Mouse (Mus musculus) layer of hippocampus, postnatal 36 days (tissue): ENCODE measurements at regions not wholly inside any gene's neighbourhood (a gene's known extent, or its start where the extent isn't known, plus 50 kb on each side); places are given as distances from the start of the nearest gene placed in this dataset.
A peak's percentile ranks its signal among the peaks of the same experiment; 100 is the strongest.

Source experiments
- DNase-seq, 2 experiments: peaks; one replicate each; pipeline ENCODE4 v3.0.0; 2022

DNA sequence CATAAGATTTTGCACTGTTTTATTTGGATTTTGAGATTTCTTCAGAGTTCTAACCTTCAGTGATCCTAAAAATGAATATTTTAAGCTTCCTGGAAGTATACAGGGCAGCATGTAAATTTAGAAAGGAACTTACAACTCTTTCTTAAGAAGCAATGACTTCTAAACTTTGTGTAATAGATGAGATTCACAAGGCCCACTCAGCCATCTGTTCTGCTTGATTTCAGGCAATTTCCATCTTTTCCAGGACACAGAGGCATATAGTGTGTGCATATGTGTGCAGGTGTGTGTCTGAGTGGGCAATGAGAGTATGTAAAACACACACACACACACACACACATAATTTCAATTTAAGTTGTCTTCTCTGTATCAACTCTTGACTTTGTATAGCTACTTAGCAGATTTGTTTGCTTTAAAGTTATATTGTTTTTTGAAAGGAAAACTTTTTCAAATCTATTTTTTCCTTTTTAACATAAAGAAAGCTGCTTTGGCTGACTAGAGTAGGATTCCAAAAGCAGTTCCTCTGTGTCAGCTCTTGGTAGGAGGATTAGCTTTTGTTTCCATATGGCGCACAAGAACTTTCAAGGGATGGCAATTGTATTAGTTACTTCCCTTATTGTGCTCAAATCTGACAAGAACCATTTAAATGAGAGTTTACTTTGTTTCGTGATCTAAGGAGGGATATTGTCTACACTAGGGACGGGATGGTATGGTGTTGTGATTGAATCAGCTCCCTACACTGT is 387.6 kb downstream of the D3Ertd751e start:
- DNase-seq = no peak

DNA sequence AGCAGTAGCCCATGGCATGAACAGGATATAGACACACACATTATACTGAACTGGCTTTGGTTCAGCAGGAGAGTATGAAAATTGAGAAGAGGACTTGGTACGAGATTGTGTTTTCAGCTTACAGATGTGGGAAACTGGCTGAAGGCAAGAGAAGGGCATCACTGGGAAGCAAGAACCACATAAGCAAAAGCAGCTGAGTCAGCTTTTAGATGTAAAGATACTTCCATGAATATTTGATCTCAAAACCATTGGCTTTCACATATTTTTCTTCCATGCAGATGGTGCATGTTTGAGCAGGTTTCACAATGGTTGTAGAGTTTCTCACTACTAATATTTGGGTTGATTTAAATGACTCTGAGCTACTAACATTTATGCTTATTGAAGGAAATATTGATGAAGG is 389.9 kb downstream of the D3Ertd751e start:
- no peak for DNase-seq

DNA sequence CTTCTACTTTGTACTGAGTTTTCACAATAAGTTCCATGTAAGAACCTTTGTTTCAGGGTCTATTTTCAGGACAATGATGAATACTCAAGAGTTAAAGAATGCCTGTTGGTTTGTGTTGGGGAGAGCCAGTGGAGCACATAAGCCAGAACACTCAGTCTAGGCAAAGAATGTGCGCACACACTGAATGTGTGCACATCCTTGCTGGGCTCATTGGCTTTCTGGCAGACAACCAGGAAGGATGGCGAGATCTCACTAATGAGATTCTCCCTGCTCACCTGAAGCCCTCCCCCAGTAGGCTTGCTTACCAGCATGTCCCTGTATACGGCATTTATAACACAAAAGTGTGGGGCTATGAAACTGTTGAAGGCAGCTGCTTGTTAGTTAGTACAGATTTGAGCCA is 411.0 kb downstream of the D3Ertd751e start:
- DNase-seq = no peak

DNA sequence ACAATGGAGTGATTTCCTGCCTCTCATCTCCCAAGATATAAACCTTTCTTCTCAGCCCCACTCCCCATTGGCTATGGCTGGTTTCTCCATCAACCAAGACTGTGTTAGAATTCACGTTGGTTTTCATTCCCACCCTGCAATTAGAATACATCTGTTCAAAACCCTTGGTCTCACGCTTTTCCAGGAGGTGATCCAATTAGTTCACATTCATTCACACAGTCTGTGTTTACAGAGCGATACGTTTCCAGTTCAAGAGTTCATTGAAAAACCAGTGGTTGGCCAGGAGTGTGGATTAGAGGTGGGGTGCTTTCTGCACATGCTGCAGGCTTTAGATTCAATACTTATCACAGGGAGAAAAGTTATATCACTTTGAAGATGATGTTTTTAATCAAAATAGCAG is 412.5 kb downstream of the D3Ertd751e start:
- DNase-seq = no peak

DNA sequence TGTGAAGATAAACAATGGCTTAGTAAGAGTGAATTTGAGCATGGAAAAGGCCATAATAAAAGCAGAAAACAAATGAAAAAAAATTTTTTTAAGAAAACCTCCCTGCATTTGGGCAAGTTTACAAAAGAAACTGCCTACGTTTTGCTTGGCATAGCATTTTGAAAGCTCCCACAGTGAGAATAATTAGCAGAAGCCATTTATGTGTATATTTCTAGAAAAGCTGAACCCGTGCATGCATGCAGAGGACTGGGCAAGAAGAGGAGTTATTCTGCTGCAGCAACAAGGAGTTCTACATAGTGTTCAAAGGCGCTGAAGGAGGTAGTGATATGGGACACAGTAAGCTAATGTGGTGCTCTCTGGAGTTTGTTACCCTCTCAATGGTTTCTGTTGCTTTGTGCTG is 421.3 kb downstream of the D3Ertd751e start:
- no peak for DNase-seq

DNA sequence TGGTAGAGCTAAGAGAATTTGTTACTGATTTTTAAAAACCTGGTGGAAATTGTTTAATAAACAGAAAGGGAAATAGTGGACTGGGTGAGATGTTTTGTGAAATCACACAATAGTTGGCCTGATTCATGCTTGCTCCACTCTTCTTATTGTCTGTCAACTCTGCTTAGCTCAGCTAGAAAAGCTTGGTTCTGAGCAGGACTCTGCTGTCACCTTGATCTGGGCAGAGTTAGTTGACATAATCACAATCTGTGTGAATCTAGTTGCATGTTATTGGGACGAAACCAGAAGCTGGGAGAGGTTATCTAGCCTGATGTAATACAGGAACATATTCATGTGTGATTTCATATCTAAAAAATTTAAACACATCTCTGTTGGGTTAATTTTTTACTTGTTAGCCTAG is 456.8 kb downstream of the D3Ertd751e start:
- no peak for DNase-seq

DNA sequence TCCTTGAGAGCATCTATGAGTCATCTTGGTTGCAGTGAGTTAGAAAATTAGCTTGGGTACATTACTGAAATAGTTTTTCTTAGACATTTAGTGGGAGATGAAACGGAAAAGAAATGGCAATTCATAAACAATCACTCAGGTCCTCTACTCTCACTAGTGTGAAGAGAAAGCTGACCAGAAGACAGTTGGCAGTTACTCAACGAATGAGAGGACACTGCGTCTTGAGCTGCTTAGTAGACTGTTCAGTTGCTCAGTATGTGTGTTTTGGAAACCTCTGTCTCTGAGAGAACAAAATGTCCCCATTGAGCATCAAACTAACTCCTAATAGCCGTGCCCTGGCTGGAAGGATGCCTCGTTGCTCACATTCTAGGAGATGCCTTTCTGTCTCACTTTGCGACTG is 459.0 kb downstream of the D3Ertd751e start:
- no peak for DNase-seq

DNA sequence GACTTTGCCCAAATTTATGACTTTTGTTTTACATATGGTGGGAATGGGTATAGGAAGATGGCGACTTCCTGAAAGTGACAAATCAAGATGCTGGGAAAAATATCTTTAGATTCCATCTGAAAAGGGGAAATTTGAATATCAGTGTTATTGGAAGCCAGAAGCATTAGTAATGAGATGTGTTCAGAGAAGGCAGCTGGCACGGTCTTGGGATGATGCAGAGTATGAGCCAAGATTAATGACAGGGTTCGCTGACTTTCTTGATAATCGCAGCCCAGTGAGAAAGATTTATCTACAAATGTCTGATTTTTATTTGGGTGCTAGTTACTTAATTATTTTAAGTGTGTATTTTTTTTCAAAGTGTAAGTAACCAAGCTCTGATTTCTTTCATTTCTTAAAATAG is 463.2 kb downstream of the D3Ertd751e start:
- DNase-seq = no peak

DNA sequence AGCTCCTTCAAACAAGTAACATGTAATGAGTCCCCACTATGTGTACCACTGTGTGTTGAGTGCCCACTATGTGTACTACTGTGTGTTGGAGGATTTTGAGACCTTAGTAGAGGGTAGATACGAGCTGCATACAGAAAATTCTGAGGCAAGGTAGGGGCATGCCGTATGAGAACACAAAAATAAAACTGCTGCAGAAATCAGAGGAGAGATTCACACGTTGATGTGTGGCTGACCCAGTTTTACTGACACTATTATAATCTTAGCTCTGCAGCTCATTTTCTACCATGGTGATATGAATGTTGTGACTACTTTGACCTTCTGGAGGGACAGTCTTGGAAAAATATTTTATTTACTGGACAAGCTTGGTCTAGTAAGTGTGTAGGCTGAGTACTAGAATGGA is 469.0 kb downstream of the D3Ertd751e start:
- DNase-seq = no peak

DNA sequence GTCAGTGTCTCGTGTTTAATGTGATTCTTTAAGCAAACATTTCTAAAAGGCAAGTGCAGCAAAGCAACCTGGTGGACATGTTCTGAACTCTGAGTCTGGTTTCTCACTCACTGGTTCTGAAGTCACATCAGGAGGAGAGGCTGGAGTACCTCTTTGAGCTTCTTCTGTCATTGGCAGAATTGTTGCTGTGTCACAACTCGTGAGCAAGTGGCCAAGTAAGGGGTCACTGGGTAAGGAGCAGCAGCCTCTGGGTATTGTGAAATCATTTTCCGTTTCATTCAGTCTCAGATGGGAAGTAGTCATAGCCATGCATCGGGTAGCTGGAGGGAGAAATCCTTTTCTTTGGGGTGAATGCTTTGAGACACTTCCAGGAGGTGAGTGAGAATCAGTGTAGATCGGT is 470.0 kb downstream of the D3Ertd751e start:
- no peak for DNase-seq

DNA sequence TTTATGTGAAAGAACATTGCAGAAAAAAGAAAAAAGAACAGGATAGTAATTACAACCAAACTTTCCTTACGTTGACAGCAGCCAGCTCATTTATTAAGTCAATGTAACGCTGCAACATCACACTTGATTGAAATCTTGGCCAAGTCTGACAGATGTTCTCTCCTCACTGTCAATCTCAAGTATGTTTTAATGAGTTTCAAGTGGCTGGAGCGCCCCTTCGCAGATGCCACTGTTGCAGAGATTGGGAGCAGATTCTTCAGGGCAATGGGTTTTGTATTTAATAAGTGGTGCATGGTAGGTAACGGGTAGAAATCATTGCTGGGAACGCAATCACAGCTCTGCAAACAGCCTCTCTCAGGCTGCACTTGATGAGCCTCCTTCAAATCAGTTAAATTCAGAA is 470.8 kb downstream of the D3Ertd751e start:
- no peak for DNase-seq

DNA sequence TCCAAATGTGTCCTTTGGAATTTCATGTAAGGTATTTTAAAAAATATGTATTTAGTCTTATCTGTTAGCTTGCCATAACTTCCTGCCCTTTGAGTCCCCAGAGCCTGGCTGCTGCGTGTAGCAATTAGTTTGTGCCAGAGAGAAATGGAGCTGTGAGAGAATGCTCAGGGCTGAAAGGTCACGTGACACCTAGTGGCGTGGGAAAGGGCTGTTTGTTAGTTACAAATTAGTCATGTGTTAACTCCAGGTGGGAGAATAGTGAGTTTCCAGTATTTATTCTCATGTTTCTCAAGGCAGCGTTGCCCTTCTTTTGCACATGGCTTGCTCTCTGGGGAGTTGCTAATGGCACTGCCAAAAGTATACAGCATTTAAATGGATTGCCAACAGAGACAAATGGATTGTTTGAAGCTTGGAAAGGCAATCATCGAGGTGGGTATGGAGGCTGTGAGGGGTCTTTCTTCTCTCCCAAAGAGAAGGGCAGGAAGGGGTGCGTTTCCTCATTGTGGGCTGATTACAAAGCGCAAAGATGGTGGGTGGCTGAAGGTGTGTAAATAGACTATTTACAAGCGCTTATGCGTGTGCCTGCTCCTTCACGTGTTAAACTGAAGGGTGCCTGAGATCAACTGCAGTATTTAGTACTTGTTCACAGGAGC is 472.3 kb downstream of the D3Ertd751e start:
- DNase-seq = no peak

DNA sequence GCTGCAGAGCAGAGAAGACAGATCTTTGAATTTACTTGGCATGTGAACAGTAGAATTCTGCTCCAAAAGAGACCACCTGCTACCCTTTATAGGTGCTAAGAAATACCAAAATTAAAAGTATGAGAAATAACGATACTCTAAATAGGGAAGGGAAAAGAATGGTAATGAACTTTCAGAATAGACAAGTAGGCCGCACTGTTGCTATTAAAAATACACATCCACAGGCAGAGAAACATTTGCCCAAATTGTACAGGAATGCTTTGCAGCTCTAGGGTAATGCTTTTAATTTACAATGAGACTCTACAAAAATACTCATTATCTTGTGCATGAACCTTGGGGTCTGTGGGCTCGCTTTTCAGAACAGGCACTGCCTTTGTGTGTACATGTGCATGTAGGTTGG is 476.3 kb downstream of the D3Ertd751e start:
- DNase-seq = no peak

DNA sequence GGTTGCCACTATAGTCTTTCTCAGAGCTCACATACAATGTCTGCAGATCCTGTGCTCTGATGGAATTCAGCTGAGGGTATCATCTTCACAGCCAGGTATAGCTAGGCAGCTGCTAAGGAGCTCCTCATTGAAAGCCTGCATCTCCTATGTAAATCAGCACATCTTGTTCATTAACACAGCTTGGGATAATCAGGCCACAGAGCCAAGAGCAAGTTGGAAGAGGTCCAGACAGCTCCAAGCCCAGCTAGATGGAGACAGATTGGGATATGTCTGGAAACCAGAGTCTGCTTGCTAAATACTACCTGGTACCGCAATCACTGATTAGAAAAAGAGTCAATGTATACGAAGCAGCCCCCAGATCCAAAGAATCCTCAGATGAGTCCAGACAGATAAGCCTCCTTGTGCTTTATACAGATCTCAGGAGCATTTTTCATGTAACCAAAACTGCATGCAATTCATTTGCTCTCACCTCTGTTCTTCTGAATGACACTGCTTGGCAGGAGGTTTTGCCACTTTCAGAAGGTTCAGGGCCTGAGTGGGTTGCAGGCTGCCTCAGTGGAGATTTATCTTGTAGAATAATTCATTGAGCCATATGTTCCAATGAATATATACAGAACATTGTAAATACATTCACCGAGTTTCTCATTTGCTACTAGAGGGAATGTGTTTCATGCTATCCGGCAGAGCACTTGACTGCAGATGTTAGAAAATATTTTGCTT is 485.4 kb downstream of the D3Ertd751e start:
- peak; percentile 50 to 52 for DNase-seq

DNA sequence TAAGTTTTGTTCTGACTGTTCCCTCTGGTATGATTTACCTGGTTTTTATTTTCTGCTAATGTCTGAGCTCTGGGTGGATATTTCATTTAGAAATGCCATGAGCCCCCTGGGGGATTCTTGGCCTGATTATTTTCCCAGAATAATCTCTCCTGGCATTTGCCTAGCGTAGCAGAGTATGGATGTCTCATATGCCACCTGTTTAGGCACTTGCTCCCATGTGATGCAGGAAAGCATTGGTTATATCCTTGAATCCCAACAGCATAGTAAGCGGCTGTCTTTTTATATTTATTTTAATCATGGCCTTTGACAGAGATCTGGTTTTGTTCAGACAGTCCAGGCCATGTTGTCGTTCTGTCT is 486.0 kb downstream of the D3Ertd751e start:
- no peak for DNase-seq

DNA sequence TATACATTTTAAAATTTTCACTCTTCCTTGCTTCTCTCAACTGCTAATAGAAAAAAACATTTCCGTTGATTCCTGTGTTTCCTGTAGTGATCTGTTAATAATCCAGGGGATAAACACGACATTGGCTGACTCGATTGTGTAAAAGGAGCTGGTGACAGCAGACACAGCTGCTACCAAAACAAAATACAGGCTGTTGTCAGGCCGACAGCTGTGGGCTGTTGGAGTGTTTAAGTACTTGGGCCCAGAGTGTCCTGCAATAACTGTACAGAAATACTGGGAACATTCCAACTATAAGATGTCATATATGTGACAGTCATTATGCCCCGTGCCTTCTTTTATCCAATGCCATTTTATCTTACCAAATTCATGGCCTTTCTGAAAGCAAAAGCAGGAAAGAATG is 489.9 kb downstream of the D3Ertd751e start:
- DNase-seq = no peak

DNA sequence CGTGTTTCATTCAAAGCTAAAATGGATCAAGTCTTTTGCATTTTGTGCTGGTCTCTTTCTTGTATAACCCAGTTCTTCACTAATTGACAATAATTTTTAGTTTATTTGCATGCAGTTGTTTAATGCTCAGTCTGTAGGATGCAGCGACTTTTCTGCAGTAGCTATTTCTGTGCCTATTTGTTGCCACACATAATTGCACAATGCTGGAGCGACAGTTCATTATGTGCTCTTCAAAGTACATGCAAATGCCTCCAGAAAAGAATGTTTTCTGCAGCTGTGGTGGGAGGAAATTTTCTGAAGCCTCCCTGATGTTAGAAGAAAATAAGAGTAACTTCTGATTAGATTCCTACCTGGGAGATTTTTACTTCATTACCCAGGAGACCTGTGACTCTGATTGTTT is 491.3 kb downstream of the D3Ertd751e start:
- no peak for DNase-seq

DNA sequence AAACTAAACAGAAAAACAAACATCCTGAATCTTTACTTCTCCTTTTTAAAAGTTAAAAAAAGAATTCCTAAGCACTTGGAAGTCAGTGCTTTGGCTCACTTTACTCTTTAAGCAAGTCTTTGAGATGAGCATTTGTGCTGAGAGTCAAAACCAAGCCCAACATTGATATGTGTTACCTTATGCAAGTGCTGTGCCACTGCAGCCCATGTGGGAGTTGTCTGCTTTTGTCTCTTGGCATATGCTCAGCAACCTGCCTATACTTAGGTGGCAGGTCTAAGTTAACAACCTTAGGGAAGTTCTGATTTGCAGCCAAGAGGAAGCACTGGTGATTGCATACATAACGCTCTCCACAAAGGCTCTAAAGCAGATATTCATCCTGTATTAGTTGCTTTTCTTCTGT is 493.1 kb downstream of the D3Ertd751e start:
- no peak for DNase-seq
